Mouse (Mus musculus): Measurements from ENCODE around the gene Bmper. TPM values are rescaled to one million over a fixed set of nuclear protein-coding genes. Genes with fewer than 3 reads are reported as not detected.

Gene Bmper
- 30.6 and 31.9 TPM in 2 replicates for polyA plus RNA-seq (2015; fragmentation: Nextera tagmentation; extraction: Ambion mirVana)

- peak within 1 kb of the TSS; percentile 85 for H3K27ac ChIP-seq (ENCODE audit: low read length)
- H3K4me2 ChIP-seq (ENCODE audit: low read depth, low read length) = peak within 1 kb of the TSS; percentile 95
- peak within 1 kb of the TSS; percentile 77 for H3K4me3 ChIP-seq (ENCODE audit: low read length)
- H3K36me3 ChIP-seq (ENCODE audit: control insufficient read depth, insufficient read depth, low read length) = no peaks in the 10 kb centered on the region
- H3K27me3 ChIP-seq (ENCODE audit: control insufficient read depth, insufficient read depth, low read depth, low read length) = peaks cover 26% of the 10 kb centered on the region
- no peaks in the 10 kb centered on the region for H3K9me3 ChIP-seq (ENCODE audit: control insufficient read depth, low read length)
- peak; percentile 95 for ATAC-seq (ENCODE audit: low read depth)
- WGBS = under 1% methylated on average over 81 of the region's 86 CpGs
- peak within 1 kb of the TSS; percentile 83 for H3K9ac ChIP-seq (ENCODE audit: low read length)
- H3K4me1 ChIP-seq (replicated peaks; ENCODE audit: control insufficient read depth, insufficient read depth, low read length) = peaks cover 5% of the 10 kb centered on the region; the same call in 1 of the 2 replicates
These were observed at the start of gene Bmper for GRCm38 (mm10) chr9:23222841-23223548. TSS of gene Bmper (plus strand) at chr9:23223076.

DNA sequence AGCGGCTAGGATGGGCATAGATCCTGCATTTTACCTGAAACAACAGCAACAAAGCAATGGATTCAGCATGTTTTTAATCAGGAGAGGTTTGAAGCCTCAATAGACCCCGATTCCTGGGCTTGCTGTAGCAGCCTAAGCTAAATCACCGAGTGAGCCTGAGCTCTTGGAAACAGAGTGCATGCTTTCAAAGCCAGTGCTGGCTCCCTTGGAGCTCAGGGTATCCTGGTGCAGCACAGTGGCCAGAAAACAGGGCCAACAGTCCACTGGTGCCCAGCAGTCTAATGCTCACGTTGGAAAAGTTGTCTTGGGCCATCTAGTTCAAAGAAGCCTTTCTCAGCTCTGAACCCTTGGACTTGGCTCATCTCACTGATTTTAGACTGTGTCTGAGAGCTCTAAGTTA, 45.4 kb upstream of the Bmper start:
- no peak overlapping the region for H3K9ac ChIP-seq (ENCODE audit: low read length)
- no peaks in the 10 kb centered on the region for H3K9me3 ChIP-seq (ENCODE audit: control insufficient read depth, low read length)
- no peak overlapping the region for H3K4me3 ChIP-seq (ENCODE audit: low read length)
- H3K36me3 ChIP-seq (ENCODE audit: control insufficient read depth, insufficient read depth, low read length) = no peaks in the 10 kb centered on the region
- H3K27me3 ChIP-seq (ENCODE audit: control insufficient read depth, insufficient read depth, low read depth, low read length) = no peaks in the 10 kb centered on the region
- H3K27ac ChIP-seq (ENCODE audit: low read length) = no peak overlapping the region
- H3K4me1 ChIP-seq (replicated peaks; ENCODE audit: control insufficient read depth, insufficient read depth, low read length) = no peaks in the 10 kb centered on the region
- 84% methylated on average over 4 of the region's 4 CpGs for WGBS
- ATAC-seq (ENCODE audit: low read depth) = no peak
- H3K4me2 ChIP-seq (ENCODE audit: low read depth, low read length) = no peak overlapping the region

GRCm38 (mm10) chr9:23187181-23187580, 35.7 kb upstream of the Bmper start:
- WGBS = 57% methylated on average over 4 of the region's 4 CpGs
- 0 out of 2 replicates have a peak, but pooled peaks cover 2% of the 10 kb centered on the region for H3K4me1 ChIP-seq (replicated peaks; ENCODE audit: control insufficient read depth, insufficient read depth, low read length)
- no peak overlapping the region for H3K27ac ChIP-seq (ENCODE audit: low read length)
- no peak overlapping the region for H3K4me2 ChIP-seq (ENCODE audit: low read depth, low read length)
- H3K36me3 ChIP-seq (ENCODE audit: control insufficient read depth, insufficient read depth, low read length) = no peaks in the 10 kb centered on the region
- no peaks in the 10 kb centered on the region for H3K27me3 ChIP-seq (ENCODE audit: control insufficient read depth, insufficient read depth, low read depth, low read length)
- H3K4me3 ChIP-seq (ENCODE audit: low read length) = no peak overlapping the region
- H3K9ac ChIP-seq (ENCODE audit: low read length) = no peak overlapping the region
- no peaks in the 10 kb centered on the region for H3K9me3 ChIP-seq (ENCODE audit: control insufficient read depth, low read length)
- ATAC-seq (ENCODE audit: low read depth) = no peak

DNA sequence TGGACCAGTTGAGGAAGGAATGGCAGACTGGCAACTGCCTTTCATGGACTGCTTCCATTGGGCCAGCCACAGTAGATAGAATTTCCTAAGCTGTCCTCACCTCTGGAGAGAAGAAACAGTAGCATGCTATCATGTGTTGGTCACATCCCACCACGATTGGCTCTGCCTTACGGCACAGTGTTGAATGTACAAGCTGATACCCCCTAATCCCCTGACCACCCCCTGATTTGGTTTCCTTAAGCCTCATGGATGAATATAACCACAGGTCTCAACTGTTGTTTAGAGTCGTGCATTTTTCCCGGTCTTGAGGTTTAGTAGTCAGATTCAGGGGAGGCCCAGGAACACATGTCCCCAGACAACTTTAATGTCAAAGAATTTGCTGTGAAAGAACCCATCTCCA, 34.7 kb upstream of the Bmper start:
- Histone ChIP-seq H3K4me1 (replicated peaks; ENCODE audit: control insufficient read depth, insufficient read depth, low read length) (0 out of 2 replicates have a peak, but pooled peaks cover 2% of the 10 kb centered on the region), H3K9ac (ENCODE audit: low read length) (no peak overlapping the region), H3K4me2 (ENCODE audit: low read depth, low read length) (no peak overlapping the region), H3K4me3 (ENCODE audit: low read length) (no peak overlapping the region), H3K27ac (ENCODE audit: low read length) (no peak overlapping the region), H3K36me3 (ENCODE audit: control insufficient read depth, insufficient read depth, low read length) (no peaks in the 10 kb centered on the region), H3K27me3 (ENCODE audit: control insufficient read depth, insufficient read depth, low read depth, low read length) (no peaks in the 10 kb centered on the region), H3K9me3 (ENCODE audit: control insufficient read depth, low read length) (no peaks in the 10 kb centered on the region)
- 80% methylated on average over 4 of the region's 4 CpGs for WGBS
- ATAC-seq (ENCODE audit: low read depth) = no peak

- Histone ChIP-seq H3K36me3 (ENCODE audit: control insufficient read depth, insufficient read depth, low read length) (no peaks in the 10 kb centered on the region), H3K27ac (ENCODE audit: low read length) (no peak overlapping the region), H3K27me3 (ENCODE audit: control insufficient read depth, insufficient read depth, low read depth, low read length) (no peaks in the 10 kb centered on the region), H3K9me3 (ENCODE audit: control insufficient read depth, low read length) (no peaks in the 10 kb centered on the region), H3K4me2 (ENCODE audit: low read depth, low read length) (no peak overlapping the region), H3K4me3 (ENCODE audit: low read length) (no peak overlapping the region), H3K4me1 (replicated peaks; ENCODE audit: control insufficient read depth, insufficient read depth, low read length) (0 out of 2 replicates have a peak, but pooled peaks cover 2% of the 10 kb centered on the region), H3K9ac (ENCODE audit: low read length) (no peak overlapping the region)
- ATAC-seq (ENCODE audit: low read depth) = no peak
- 34% methylated on average over 1 of the region's 1 CpGs for WGBS
These were observed 31.9 kb upstream of the Bmper start for GRCm38 (mm10) chr9:23190950-23191349.

GRCm38 (mm10) chr9:23191431-23191830, 31.4 kb upstream of the Bmper start:
- no peaks in the 10 kb centered on the region for H3K27me3 ChIP-seq (ENCODE audit: control insufficient read depth, insufficient read depth, low read depth, low read length)
- H3K36me3 ChIP-seq (ENCODE audit: control insufficient read depth, insufficient read depth, low read length) = no peaks in the 10 kb centered on the region
- H3K9ac ChIP-seq (ENCODE audit: low read length) = no peak overlapping the region
- 75% methylated on average over 2 of the region's 2 CpGs for WGBS
- no peak overlapping the region for H3K4me3 ChIP-seq (ENCODE audit: low read length)
- 0 out of 2 replicates have a peak, but pooled peaks cover 2% of the 10 kb centered on the region for H3K4me1 ChIP-seq (replicated peaks; ENCODE audit: control insufficient read depth, insufficient read depth, low read length)
- ATAC-seq (ENCODE audit: low read depth) = 0 out of 2 replicates have a peak, but pooled peaks have one; percentile 36
- no peaks in the 10 kb centered on the region for H3K9me3 ChIP-seq (ENCODE audit: control insufficient read depth, low read length)
- H3K4me2 ChIP-seq (ENCODE audit: low read depth, low read length) = no peak overlapping the region
- no peak overlapping the region for H3K27ac ChIP-seq (ENCODE audit: low read length)

GRCm38 (mm10) chr9:23192567-23193331, 30.1 kb upstream of the Bmper start:
- H3K36me3 ChIP-seq (ENCODE audit: control insufficient read depth, insufficient read depth, low read length) = no peaks in the 10 kb centered on the region
- H3K9me3 ChIP-seq (ENCODE audit: control insufficient read depth, low read length) = no peaks in the 10 kb centered on the region
- H3K27me3 ChIP-seq (ENCODE audit: control insufficient read depth, insufficient read depth, low read depth, low read length) = no peaks in the 10 kb centered on the region
- WGBS = 68% methylated on average over 3 of the region's 3 CpGs
- H3K9ac ChIP-seq (ENCODE audit: low read length) = no peak overlapping the region
- peak overlapping the region; percentile 64; the same call in 1 of the 2 replicates for H3K27ac ChIP-seq (ENCODE audit: low read length)
- H3K4me2 ChIP-seq (ENCODE audit: low read depth, low read length) = no peak overlapping the region
- peak; percentile 83 for ATAC-seq (ENCODE audit: low read depth)
- H3K4me1 ChIP-seq (replicated peaks; ENCODE audit: control insufficient read depth, insufficient read depth, low read length) = 0 out of 2 replicates have a peak, but pooled peaks cover 2% of the 10 kb centered on the region
- H3K4me3 ChIP-seq (ENCODE audit: low read length) = no peak overlapping the region

DNA sequence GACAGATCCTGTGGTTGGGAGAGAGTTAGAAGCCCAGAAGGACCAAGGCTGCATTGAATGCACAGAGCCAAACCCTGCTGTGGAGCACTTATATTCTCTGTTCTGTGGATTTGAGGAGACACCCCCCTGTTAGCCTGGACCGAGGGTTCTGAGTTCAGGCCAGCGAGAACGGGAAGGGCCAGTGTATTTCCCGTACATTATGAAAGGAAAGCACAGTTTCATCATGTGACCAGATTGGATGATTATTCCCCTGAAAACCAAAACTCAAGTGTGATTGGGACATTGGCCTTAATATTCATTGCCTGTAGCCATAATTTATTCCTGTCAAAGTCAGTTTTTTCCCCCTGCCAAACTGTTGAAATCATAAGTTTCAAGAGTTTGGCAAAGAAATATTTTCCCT, 23.9 kb upstream of the Bmper start:
- no peak overlapping the region for H3K4me3 ChIP-seq (ENCODE audit: low read length)
- 0 out of 2 replicates have a peak, but pooled peaks cover 2% of the 10 kb centered on the region for H3K9me3 ChIP-seq (ENCODE audit: control insufficient read depth, low read length)
- no peaks in the 10 kb centered on the region for H3K27me3 ChIP-seq (ENCODE audit: control insufficient read depth, insufficient read depth, low read depth, low read length)
- no peak overlapping the region for H3K27ac ChIP-seq (ENCODE audit: low read length)
- no peaks in the 10 kb centered on the region for H3K36me3 ChIP-seq (ENCODE audit: control insufficient read depth, insufficient read depth, low read length)
- 92% methylated on average over 4 of the region's 4 CpGs for WGBS
- no peak overlapping the region for H3K4me2 ChIP-seq (ENCODE audit: low read depth, low read length)
- no peaks in the 10 kb centered on the region; the same call in 1 of the 2 replicates for H3K4me1 ChIP-seq (replicated peaks; ENCODE audit: control insufficient read depth, insufficient read depth, low read length)
- ATAC-seq (ENCODE audit: low read depth) = no peak
- no peak overlapping the region for H3K9ac ChIP-seq (ENCODE audit: low read length)

- Histone ChIP-seq H3K27me3 (ENCODE audit: control insufficient read depth, insufficient read depth, low read depth, low read length) (no peaks in the 10 kb centered on the region), H3K9ac (ENCODE audit: low read length) (no peak overlapping the region), H3K4me1 (replicated peaks; ENCODE audit: control insufficient read depth, insufficient read depth, low read length) (no peaks in the 10 kb centered on the region; the same call in 1 of the 2 replicates), H3K27ac (ENCODE audit: low read length) (no peak overlapping the region), H3K4me3 (ENCODE audit: low read length) (no peak overlapping the region), H3K36me3 (ENCODE audit: control insufficient read depth, insufficient read depth, low read length) (no peaks in the 10 kb centered on the region), H3K9me3 (ENCODE audit: control insufficient read depth, low read length) (0 out of 2 replicates have a peak, but pooled peaks cover 2% of the 10 kb centered on the region), H3K4me2 (ENCODE audit: low read depth, low read length) (no peak overlapping the region)
- ATAC-seq (ENCODE audit: low read depth) = peak; percentile 57
- WGBS = 50% methylated on average over 1 of the region's 1 CpGs
These were observed 23.0 kb upstream of the Bmper start for GRCm38 (mm10) chr9:23199841-23200240.

Data from lung, embryonic 16.5 days (tissue).